Mouse (Mus musculus): Measurements from ENCODE around the gene Fmo5.

- TF ChIP-seq POLR2A (IDR thresholded peaks at IDR 0.05; ENCODE audit: extremely low read depth, insufficient read depth, low read length) = no peak
- TF ChIP-seq CTCF (IDR thresholded peaks at IDR 0.05; ENCODE audit: extremely low read depth, insufficient read depth, low read length) = no peak
Measured at GRCm38 (mm10) chr3:97667093-97667675, 38.6 kb downstream of the Fmo5 start.
